Mouse (Mus musculus) CD8-positive naive resting alpha-beta T cell, adult 2 months (primary cell): ENCODE results near the gene Ncor2.

Experiments used
- DNase-seq, 2 experiments: peaks; one replicate each; pipeline ENCODE4 v3.0.0; 2022; ENCODE audit warnings: low read depth in 2 of 2, low spot score in 2 of 2

Gene Ncor2

DNA sequence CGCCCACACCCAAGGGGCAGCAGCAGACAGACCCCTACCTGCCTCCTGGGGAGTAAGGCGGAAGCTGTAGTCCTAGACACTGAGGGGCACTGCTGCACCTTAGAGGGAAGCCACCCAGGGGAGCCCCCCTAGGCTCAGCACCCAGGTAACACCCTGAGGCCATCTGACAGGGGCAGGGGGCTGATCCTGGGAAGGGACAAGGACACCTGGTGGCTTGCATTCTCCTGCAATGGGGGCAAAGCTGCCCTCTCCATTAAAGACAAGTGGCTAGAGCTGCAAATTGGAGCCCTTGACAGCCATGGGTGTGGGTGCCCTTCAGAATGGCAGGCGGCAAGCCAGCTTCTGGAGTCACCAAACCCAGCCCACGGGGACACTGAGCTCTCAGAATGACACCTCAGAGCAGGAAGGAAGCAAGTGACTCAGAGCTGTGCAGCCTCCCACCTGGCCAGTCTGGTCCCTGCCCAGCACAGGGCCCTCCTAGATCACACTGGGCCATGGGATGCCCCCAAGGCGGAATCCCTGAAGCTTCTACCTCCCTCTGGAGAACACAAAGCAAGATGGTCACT lies 79.2 kb downstream of the Ncor2 start:
- no peak for DNase-seq

GRCm38 (mm10) chr5:125098692-125099091 lies 80.3 kb downstream of the Ncor2 start:
- DNase-seq, result no peak

GRCm38 (mm10) chr5:125096368-125096767 lies 82.7 kb downstream of the Ncor2 start:
- DNase-seq, result no peak

- DNase-seq, result no peak
These were observed 83.4 kb downstream of the Ncor2 start for GRCm38 (mm10) chr5:125095525-125096175.

- DNase-seq, result no peak
These were observed 85.2 kb downstream of the Ncor2 start for GRCm38 (mm10) chr5:125093795-125094194.

- no peak for DNase-seq
These were observed 90.9 kb downstream of the Ncor2 start for GRCm38 (mm10) chr5:125088076-125088475.

- no peak for DNase-seq
These were observed 93.9 kb downstream of the Ncor2 start for GRCm38 (mm10) chr5:125085097-125085617.

GRCm38 (mm10) chr5:125083674-125084073 lies 95.3 kb downstream of the Ncor2 start:
- DNase-seq, result no peak

DNA sequence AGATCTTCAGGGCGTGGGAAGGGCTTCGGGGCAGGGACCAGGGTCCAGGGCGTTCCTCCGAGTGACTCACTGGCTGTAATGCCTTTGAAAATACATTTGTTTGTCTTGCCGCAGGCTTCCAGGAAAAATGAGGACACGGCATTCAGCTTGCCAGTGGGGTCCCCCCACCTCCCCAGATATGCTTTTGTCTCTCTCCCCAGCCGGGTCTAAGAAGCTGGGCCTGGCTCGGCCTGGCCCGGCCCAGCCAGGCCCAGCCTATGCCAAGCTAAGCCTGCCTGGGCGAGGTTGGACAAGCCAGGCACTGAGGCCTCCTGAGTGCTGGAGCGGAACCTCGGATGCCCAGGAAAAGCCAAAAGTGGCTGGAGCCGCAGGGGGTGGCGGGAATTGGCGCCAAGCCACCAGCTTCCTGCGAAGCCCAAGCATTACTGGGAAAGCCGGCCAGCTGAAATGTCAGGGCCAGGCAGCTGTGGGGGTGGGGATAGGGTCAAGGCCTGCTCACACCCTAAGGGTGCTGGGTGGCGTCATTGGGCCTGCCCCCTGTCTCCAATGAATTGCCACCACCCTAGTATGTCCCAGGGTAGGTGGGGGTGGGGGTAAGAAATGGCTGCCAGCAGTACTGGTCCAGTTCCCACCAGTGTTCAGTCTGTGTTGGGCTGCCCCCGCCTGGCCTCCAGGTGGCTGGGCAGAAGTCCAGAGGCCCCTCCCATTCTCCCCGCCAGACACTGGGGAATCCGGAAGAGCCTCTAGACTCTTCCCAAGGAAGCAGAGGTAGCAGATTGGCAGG lies 97.5 kb downstream of the Ncor2 start:
- DNase-seq, result no peak

GRCm38 (mm10) chr5:125080787-125081317 lies 98.2 kb downstream of the Ncor2 start:
- DNase-seq, result no peak

DNA sequence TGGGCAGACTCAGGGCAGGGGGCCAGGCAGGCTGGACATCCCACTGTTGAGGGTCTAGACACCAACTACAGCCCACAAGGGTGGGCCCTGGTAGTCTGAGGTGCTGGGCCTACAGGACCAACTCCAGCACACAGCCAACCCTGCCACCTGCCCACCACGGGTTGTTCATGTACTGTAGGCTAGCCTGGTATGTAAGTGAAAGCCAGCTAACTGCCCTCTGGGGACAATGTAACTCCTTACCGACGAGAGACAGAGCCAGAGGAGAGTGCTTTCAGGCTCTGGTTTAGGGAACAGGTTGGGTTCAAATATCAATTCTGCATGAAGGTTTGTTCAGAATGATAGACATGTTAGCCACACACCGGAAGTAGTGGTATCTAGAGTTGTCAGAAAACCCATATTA lies 98.7 kb downstream of the Ncor2 start:
- DNase-seq, result no peak

GRCm38 (mm10) chr5:125078220-125078619 lies 100.8 kb downstream of the Ncor2 start:
- no peak for DNase-seq

- no peak for DNase-seq
These were observed 102.8 kb downstream of the Ncor2 start for GRCm38 (mm10) chr5:125076183-125076582.

GRCm38 (mm10) chr5:125074571-125075171 lies 104.3 kb downstream of the Ncor2 start:
- DNase-seq, result no peak

GRCm38 (mm10) chr5:125073896-125074295 lies 105.1 kb downstream of the Ncor2 start:
- DNase-seq, result no peak

DNA sequence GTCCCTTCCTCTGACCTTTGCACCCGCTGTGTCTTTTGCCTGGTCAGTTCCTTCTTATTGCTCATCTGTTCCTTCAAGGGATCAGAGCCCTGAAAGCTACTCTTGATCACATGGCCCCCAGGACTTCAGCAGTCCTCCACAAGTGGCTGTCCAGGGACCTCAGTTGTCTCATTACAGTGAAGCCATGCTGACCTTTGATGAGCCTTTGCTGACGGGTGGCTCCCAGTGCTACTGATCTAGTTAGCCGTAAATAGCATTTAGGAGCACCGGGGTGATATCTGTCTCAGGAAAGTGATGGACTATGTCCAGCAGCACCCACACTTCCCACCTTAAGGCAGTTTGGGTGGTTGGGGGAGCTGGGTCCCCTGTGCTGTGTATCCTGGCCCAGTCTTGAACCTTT lies 105.7 kb downstream of the Ncor2 start:
- DNase-seq, result no peak

DNA sequence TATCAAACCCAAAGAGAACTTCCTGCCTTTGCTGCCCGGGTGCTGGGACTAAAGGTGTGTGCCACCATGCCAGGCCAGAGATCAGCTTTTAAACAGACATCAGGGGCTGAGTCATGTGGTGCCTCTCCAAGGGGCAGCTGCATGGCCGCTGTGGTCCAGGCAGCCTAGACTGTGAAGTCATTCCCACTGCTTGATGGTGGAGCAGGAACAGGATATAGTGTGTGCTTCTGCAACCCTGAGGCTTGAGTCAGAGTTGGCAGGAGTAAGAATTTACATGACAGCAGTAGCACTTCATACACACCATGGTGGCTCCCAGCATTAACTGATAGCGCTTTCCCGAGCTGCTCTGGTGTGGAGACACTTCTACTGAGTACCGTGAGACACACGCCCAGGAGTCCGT lies 106.6 kb downstream of the Ncor2 start:
- DNase-seq, result no peak

- DNase-seq, result no peak
These were observed 107.1 kb downstream of the Ncor2 start for GRCm38 (mm10) chr5:125071919-125072318.

DNA sequence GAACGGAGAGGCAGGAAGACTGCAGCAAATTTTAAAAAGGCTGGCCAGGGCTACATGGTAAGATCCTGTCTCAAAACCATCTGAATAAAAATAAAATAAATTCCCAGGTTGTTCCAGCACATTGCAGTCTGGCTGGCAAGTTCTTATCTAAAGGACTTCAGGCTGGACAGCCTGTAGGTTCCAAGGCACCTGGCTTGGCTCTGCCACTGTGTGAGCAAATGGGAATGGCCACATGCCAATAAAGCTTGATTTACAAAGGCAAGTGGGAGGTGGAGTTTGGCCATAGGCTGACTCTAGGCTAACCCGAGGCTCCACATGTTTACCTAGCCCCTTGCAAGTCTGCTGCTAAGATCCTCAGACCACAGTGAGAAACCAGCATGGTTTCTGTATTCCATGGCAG lies 108.6 kb downstream of the Ncor2 start:
- no peak for DNase-seq

- no peak for DNase-seq
These were observed 109.1 kb downstream of the Ncor2 start for GRCm38 (mm10) chr5:125069916-125070315.

DNA sequence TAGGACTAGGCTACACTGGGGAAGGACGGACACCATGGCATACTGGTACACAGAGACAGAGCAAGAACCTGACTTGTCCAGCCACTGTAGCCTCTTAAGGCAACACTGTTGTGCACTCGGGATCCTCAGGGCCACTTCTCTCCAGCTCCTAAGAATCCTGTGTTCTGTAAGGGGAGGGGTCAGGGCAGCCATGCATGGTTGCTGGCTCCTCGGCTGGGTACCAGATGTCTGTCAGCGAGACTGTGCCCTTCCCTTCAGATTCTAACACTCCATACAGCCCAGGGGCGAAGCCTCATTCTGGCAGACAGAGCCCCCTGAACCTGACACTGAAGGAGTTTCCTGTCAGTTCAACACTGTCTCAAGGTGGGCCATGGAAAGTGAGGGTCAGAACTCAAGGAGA lies 109.6 kb downstream of the Ncor2 start:
- DNase-seq, result no peak
